Mouse (Mus musculus) intestine, embryonic 15.5 days (tissue): ENCODE results near the gene Plxdc2. TPM values are rescaled to one million over a fixed set of nuclear protein-coding genes. Genes with fewer than 3 reads are reported as not detected.
A peak's percentile ranks its signal among the peaks of the same experiment; 100 is the strongest.

ENCODE experiments used
- ATAC-seq: fragments of 200-750 bp; cut with Nextera tagmentation; 2 replicates; pipeline ENCODE4 v1.8.0; 2017; ENCODE audit warnings: moderate TSS enrichment, moderate library complexity
- H3K27ac ChIP-seq: fragments of 300-500 bp; sonication (generic); 2 replicates; pipeline ENCODE4 v1.5.1; 2015; ENCODE audit warnings: mild to moderate bottlenecking, inconsistent platforms
- H3K27me3 ChIP-seq: fragments of 300-500 bp; sonication (generic); replicated peaks from 2 replicates; pipeline ENCODE4 v1.6.1; 2015; ENCODE audit warnings: inconsistent platforms
- H3K36me3 ChIP-seq: fragments of 300-500 bp; sonication (generic); 2 replicates; pipeline ENCODE4 v1.6.1; 2015; ENCODE audit warnings: inconsistent platforms
- H3K4me1 ChIP-seq: fragments of 300-500 bp; sonication (generic); replicated peaks from 2 replicates; pipeline ENCODE4 v1.6.1; 2015; ENCODE audit warnings: inconsistent platforms
- H3K4me2 ChIP-seq: fragments of 300-500 bp; sonication (generic); replicated peaks from 2 replicates; pipeline ENCODE4 v1.6.1; 2015; ENCODE audit warnings: mild to moderate bottlenecking, inconsistent platforms
- H3K4me3 ChIP-seq: fragments of 300-500 bp; sonication (generic); replicated peaks from 2 replicates; pipeline ENCODE4 v1.5.1; 2015; ENCODE audit warnings: inconsistent platforms
- H3K9ac ChIP-seq: fragments of 300-500 bp; sonication (generic); 2 replicates; pipeline ENCODE4 v1.6.1; 2015; ENCODE audit warnings: inconsistent platforms
- H3K9me3 ChIP-seq: fragments of 300-500 bp; sonication (generic); 2 replicates; pipeline ENCODE4 v1.6.1; 2016; ENCODE audit warnings: inconsistent platforms
- WGBS: fragments of 180-500 bp; shearing (Covaris S2); methylation state at CpG from one replicate; pipeline ENCODE4 v1.1.7; 2015; 5-methylcytosine and 5-hydroxymethylcytosine counted together
- polyA plus RNA-seq: library from polyadenylated mRNA; unstranded; fragments of >200 nt; fragmentation: Nextera tagmentation; extraction: Ambion mirVana; gene quantifications from 2 replicates; pipeline ENCODE4 v1.2.1, GENCODE M21; 2015

Gene Plxdc2
- polyA plus RNA-seq = 17.2 and 17.4 TPM in 2 replicates

DNA sequence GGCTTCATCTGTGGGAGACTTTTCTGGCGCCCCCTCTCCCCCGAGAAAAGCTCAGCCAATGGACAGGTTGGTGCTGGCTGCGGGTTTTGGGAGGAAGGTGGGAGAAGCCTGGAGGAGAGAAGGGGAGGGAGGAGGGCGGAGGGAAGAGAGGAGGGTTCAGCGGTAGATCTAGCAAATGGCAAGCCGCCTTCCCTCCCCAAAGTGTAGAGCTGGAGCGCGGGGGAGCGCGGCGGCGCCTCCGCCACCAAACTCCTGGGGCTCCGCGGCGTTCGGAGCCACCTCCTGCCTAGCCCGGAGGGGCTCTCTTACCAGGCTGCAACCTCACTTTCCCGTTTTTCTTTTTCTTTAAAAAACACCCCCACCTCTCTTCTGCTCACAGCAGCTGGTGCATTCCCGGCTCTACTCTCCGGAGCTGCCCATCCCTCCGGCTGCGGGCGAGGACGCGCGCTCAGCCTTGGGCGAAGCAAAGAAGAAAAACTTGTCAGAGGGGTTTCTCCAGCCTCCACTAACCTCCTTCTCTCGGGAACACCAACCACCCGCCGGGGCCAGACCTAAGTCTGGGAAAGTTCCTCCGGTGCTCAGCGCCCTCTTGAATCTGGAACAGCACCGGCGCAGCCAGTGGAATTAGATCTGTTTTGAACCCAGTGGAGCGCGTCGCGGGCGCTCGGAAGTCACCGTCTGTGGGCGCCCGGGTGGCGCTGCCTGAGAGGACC lies at the start of gene Plxdc2:
Gene Plxdc2, plus strand, starts transcription at position 199 of the 713 bp plus-strand sequence.
- no peaks in the 10 kb centered on the region for H3K9me3 ChIP-seq
- H3K27ac ChIP-seq = peak within 1 kb of the TSS; percentile 65
- peaks cover 8% of the 10 kb centered on the region for H3K4me1 ChIP-seq
- H3K27me3 ChIP-seq = no peaks in the 10 kb centered on the region
- peak within 1 kb of the TSS; percentile 52 for H3K9ac ChIP-seq
- peak within 1 kb of the TSS; percentile 95 for H3K4me2 ChIP-seq
- ATAC-seq = peak; percentile 90
- H3K36me3 ChIP-seq = no peaks in the 10 kb centered on the region
- peak within 1 kb of the TSS; percentile 62 for H3K4me3 ChIP-seq
- 0% methylated on average over 45 of the region's 45 CpGs for WGBS

DNA sequence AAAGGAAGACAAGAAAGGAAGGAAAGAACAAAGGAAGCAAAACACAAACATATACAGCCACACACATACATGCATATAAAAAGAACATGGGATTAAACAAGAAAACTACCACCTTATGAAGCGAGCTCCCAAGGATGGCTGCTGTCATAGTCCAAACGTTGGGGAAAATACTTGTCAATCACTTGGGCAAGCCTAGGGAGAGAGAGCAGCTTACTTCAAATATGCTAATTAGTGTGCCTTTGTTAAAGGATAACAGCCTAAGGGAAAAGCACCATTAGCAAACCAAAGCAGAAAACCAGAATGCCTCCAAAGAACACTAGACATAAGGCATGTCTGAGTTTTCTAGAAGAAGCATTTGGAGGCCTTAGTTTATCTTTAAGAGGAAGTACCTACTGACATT lies 45.7 kb upstream of the Plxdc2 start:
- no peak overlapping the region for H3K27ac ChIP-seq
- H3K4me1 ChIP-seq = no peaks in the 10 kb centered on the region
- H3K9ac ChIP-seq = no peak overlapping the region
- WGBS = 50% methylated on average over 2 of the region's 2 CpGs
- H3K36me3 ChIP-seq = no peaks in the 10 kb centered on the region
- no peak overlapping the region for H3K4me2 ChIP-seq
- ATAC-seq = no peak
- H3K27me3 ChIP-seq = no peaks in the 10 kb centered on the region
- H3K9me3 ChIP-seq = no peaks in the 10 kb centered on the region
- no peak overlapping the region for H3K4me3 ChIP-seq

DNA sequence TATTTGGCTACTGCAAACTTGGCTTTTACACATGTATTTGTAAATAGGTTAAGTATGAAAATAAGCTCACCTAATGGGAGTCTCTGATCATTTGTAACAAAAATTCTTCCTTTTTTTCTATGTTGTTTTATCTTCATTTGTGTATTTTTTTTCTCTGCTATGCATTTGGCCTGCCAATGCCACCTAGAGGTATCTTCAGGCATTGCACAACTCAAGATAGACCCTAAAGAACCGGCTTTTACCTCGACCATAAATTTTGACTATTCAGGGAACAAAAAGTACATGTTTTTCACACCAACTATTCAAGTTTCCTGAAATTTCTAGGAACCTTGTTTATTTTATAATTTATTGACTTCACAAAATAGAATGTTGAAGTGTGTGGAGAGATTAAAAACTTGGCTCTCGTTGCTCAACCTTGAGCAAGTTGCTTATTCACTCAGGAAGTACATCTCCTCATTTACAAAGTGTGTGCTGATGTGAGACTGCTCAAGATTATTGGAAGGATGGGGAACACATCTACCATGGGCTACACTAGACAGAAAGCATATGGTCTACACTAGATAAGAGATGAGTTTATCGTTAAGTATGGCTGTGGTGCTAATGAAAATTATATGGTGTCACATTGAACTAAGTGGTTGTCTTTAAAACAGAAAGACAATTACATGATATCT lies 43.6 kb upstream of the Plxdc2 start:
- no peak for ATAC-seq
- H3K27me3 ChIP-seq = no peaks in the 10 kb centered on the region
- H3K9me3 ChIP-seq = no peaks in the 10 kb centered on the region
- no peak overlapping the region for H3K9ac ChIP-seq
- H3K27ac ChIP-seq = no peak overlapping the region
- H3K4me3 ChIP-seq = no peak overlapping the region
- no peaks in the 10 kb centered on the region for H3K36me3 ChIP-seq
- 57% methylated on average over 4 of the region's 4 CpGs for WGBS
- no peaks in the 10 kb centered on the region for H3K4me1 ChIP-seq
- H3K4me2 ChIP-seq = no peak overlapping the region

DNA sequence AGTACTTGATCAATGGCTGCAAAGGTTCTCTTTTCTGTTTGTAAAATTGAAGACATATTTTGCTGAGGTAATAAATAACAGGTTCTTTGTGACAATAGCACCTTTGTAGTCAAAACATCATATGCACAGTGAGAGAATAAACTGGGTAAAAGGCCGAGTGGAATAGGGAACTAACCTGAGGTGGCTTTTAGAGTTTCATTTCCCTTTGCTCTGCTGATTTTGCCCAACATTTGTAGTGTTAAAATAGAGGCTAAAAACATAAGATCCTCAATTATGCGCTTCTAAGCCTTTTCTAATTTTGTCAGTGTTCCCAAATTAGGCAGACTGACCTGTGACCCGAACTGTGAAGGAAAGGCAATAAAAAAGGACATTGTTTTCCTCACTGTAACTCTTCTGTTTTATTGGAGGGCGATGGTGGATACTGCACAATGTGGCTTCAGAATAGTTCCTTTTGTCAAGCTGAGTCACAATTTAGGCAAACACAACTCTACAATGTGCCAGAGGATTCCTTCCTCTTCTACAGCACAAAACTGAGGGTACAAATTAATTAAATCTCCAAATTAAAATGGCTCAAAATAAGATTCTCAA lies 20.8 kb upstream of the Plxdc2 start:
- H3K27ac ChIP-seq = no peak overlapping the region
- H3K4me2 ChIP-seq = no peak overlapping the region
- H3K4me1 ChIP-seq = no peaks in the 10 kb centered on the region
- H3K4me3 ChIP-seq = no peak overlapping the region
- H3K27me3 ChIP-seq = no peaks in the 10 kb centered on the region
- H3K9ac ChIP-seq = no peak overlapping the region
- H3K36me3 ChIP-seq = no peaks in the 10 kb centered on the region
- 63% methylated on average over 4 of the region's 4 CpGs for WGBS
- no peak for ATAC-seq
- H3K9me3 ChIP-seq = no peaks in the 10 kb centered on the region

DNA sequence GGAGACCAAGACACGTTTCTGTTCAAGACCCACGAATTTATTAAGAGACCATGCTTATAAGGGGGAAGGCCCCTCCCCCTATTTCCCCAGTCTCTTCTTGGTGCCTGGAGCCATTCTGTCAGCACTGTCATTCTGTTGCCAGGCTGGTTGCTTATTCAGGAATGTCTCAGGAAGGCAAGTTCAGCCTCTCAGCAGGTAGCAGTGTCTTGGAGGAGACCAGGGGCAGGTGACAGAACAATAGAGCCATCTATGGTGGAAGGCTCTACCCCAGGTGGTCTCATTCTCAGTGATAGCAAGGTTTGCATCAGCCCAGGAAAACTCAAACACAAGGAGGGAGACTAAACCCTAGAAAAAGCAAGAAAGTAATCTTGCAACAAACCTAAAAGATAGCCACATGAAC lies 11.5 kb upstream of the Plxdc2 start:
- H3K9me3 ChIP-seq = no peaks in the 10 kb centered on the region
- no peaks in the 10 kb centered on the region for H3K27me3 ChIP-seq
- no peak overlapping the region for H3K4me3 ChIP-seq
- WGBS = 72% methylated on average over 2 of the region's 2 CpGs
- no peak overlapping the region for H3K27ac ChIP-seq
- ATAC-seq = no peak
- H3K36me3 ChIP-seq = no peaks in the 10 kb centered on the region
- no peak overlapping the region for H3K4me2 ChIP-seq
- no peak overlapping the region for H3K9ac ChIP-seq
- no peaks in the 10 kb centered on the region for H3K4me1 ChIP-seq

DNA sequence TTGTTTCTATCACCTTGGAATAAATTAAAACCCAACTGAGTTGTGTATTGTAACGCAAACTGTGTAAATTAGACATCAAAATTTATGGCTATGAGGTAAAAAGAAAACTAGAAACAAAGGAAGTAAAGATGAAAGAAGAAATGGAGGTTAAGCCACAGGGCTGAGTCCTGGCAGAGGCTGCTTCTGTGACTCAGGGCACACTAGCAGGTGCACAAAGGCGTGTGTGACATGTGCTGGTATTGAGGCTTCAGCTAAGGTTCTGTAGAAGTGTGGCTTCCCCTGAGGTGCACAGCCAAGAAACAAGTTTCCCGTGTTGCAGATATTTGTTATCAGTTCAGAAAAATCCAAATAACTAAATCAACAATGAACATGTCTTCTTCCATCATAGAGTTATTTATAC lies 5.0 kb upstream of the Plxdc2 start:
- WGBS = 64% methylated on average over 3 of the region's 3 CpGs

DNA sequence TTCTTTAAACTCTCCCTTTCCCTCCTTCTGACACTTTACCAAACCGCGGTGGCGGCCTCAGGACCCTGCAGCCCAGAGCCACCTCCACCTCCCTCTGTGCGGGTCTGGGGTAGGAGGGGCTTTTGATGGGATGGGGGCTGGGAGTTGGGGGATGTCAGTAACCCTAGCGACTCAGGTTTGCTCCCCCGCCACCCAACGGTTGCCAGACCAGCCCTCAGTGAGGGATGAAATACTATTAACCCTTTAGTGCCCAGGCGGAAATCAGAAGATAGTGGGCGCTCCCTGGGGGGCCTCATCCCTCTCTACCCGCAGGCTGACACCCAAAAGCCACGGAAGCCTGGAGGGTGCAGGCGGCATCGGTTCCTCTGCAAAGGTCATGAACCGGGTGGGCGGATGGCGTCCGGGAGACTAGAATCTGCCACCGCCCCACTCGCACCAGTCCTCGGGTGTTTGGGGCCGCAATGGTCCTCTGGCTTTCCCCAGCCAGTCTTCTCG lies 446 bp upstream of the Plxdc2 start:
- ATAC-seq = peak; percentile 75
- peaks cover 8% of the 10 kb centered on the region for H3K4me1 ChIP-seq
- peak overlapping the region; percentile 62 for H3K4me3 ChIP-seq
- H3K9me3 ChIP-seq = no peaks in the 10 kb centered on the region
- H3K27me3 ChIP-seq = no peaks in the 10 kb centered on the region
- H3K9ac ChIP-seq = peak overlapping the region; percentile 52
- peak overlapping the region; percentile 95 for H3K4me2 ChIP-seq
- WGBS = under 1% methylated on average over 22 of the region's 22 CpGs
- H3K36me3 ChIP-seq = no peaks in the 10 kb centered on the region
- no peak overlapping the region; the same call in 1 of the 2 replicates for H3K27ac ChIP-seq

More for the DNA sequence above, 5.0 kb upstream of the Plxdc2 start:
- Histone ChIP-seq H3K27me3 (no peaks in the 10 kb centered on the region), H3K9ac (no peak overlapping the region), H3K4me3 (no peak overlapping the region), H3K4me2 (no peak overlapping the region), H3K27ac (no peak overlapping the region), H3K4me1 (peaks cover 3% of the 10 kb centered on the region; the same call in 1 of the 2 replicates), H3K9me3 (no peaks in the 10 kb centered on the region), H3K36me3 (no peaks in the 10 kb centered on the region)
- no peak for ATAC-seq

DNA sequence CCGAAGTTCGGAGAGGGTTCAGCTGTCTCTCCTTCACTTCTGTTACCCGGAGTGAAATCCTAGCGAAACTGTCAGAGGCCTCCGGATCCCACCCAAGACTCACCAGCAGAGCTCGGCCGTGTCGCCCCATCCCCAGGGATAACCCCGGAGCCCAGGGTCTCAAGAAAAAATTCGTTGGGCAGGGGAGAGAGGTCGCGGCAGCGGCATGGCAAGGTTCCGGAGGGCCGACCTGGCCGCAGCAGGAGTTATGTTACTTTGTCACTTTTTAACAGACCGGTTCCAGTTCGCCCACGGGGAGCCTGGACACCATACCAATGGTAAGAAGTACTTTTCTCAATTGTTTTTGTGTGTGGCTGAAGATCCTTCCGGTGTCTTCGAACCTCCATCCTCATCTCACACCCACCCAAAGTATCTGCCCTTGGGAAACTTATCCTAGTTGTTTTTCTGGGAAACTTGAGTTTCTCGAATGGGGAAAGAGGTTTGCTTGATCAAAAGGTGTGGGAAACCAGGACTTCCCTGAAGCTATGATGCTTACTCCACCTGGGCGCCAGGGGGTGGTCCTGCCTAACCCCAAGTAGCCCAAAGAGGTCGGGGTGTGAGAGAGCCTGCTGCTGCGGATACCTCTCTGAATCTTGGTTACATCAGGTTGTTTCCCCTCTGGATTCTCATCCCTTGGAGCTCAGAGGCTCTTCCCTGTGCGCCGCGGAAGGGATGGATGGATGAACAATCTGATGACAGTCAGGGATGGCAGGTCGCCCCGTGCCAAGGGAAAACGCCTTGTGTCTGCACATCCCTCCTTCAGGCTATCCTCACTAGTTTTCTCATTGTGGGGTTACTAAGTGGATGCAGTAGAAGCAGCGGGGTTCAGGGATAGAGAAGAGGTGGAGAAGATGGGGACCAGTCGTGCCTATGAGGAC lies 1.1 kb downstream of the Plxdc2 start:
- Histone ChIP-seq H3K9me3 (no peaks in the 10 kb centered on the region), H3K36me3 (no peaks in the 10 kb centered on the region), H3K4me3 (peak overlapping the region; percentile 62), H3K27ac (no peak overlapping the region; the same call in 1 of the 2 replicates), H3K4me2 (peak overlapping the region; percentile 95), H3K27me3 (no peaks in the 10 kb centered on the region), H3K9ac (peak overlapping the region; percentile 52), H3K4me1 (peaks cover 8% of the 10 kb centered on the region)
- 6% methylated on average over 33 of the region's 33 CpGs for WGBS
- peak; percentile 9; the same call in 1 of the 2 replicates for ATAC-seq

DNA sequence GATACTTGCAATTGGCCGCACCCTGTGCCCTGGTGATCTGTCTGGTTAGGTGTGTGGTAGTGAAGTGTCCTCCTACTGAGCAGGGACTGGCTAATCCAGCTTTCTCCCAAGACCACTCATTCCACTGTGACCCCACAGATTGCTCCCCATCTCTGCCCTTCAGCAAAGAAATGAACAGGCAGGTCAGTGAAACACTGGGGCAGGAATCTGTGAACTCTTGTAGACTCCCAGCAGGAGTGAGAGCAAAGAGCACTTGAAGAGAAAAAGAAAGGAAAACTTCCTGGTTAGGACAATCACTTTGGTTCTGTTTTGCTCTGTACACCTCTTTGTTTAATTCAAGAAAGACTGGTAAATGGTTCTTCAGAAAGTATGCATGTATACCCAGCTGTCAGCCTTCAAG lies 1.8 kb downstream of the Plxdc2 start:
- H3K27ac ChIP-seq = no peak overlapping the region
- ATAC-seq = no peak
- no peaks in the 10 kb centered on the region for H3K36me3 ChIP-seq
- no peaks in the 10 kb centered on the region for H3K9me3 ChIP-seq
- H3K27me3 ChIP-seq = no peaks in the 10 kb centered on the region
- peak overlapping the region; percentile 62 for H3K4me3 ChIP-seq
- peak overlapping the region; percentile 95 for H3K4me2 ChIP-seq
- 0 out of 2 replicates have a peak overlapping the region, but pooled peaks have one; percentile 28 for H3K9ac ChIP-seq
- 40% methylated on average over 1 of the region's 1 CpGs for WGBS
- peaks cover 8% of the 10 kb centered on the region for H3K4me1 ChIP-seq

DNA sequence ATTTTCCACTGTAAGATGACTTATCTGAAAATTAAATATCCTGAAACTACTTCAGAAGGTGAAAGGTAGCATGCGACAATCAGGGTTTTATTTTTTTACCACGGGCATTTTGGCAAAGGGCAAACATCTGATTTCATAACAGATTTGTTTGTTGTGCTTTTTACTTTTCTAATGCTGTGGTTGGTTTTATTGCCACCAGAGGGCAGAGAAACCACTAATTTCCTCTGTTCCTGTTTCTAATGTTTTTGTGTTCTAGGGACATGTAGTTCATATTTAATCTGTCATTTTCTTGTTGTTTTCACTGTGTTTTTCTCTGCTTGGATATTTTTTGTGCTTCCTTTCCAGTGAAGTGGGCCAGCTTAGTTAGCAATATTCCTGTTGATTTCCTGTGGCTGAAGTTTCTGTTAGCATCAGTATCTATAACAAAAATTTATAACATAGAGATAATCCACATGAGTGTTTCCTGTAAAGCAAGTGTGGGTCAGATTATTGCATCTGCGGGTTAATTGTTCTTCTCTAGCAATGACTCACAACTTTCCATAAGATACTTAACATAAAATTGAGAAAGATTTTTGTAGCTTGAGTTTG lies 3.3 kb downstream of the Plxdc2 start:
- Histone ChIP-seq H3K4me1 (peaks cover 8% of the 10 kb centered on the region), H3K27ac (no peak overlapping the region), H3K9ac (no peak overlapping the region), H3K27me3 (no peaks in the 10 kb centered on the region), H3K36me3 (no peaks in the 10 kb centered on the region), H3K4me3 (no peak overlapping the region), H3K4me2 (no peak overlapping the region), H3K9me3 (no peaks in the 10 kb centered on the region)
- WGBS = 54% methylated on average over 3 of the region's 3 CpGs
- no peak for ATAC-seq

DNA sequence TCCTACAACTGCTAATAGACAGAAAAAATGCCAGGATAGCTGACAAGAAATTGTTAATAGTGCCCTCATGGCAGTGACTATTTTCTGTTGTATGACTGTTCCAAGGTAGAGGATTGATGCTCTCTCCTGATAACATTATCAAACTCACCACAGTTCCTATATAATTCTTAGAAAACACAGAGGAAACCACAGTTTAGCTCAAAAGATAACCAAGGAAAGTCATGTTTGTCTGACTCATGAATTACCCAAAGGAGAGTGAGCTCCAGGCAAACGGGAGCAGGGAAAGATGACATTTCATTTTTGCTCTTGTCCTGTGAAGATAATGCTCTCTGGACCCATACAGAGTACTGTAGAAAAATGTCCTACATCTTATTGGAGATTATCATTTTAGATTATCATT lies 8.6 kb downstream of the Plxdc2 start:
- Histone ChIP-seq H3K4me1 (no peaks in the 10 kb centered on the region), H3K4me2 (no peak overlapping the region), H3K9me3 (no peaks in the 10 kb centered on the region), H3K4me3 (no peak overlapping the region), H3K27ac (no peak overlapping the region), H3K27me3 (no peaks in the 10 kb centered on the region), H3K36me3 (no peaks in the 10 kb centered on the region), H3K9ac (no peak overlapping the region)
- WGBS = 65% methylated on average over 1 of the region's 1 CpGs
- ATAC-seq = no peak
